Mouse (Mus musculus) layer of hippocampus, postnatal 36 days (tissue): Measurements from ENCODE around the gene Tmem129. TPM values are rescaled to one million over a fixed set of nuclear protein-coding genes. Genes with fewer than 3 reads are reported as not detected.

Experiments
- DNase-seq, 2 experiments: peaks; one replicate each; pipeline ENCODE4 v3.0.0; 2022
- total RNA-seq, 2 experiments: library from RNA; stranded (reverse); gene quantifications; 2 replicates each; pipeline ENCODE4 v1.2.3; 2021

The Tmem129 gene
- total RNA-seq, 2 experiments from 2014 or later = 23.0 to 25.6 TPM

DNA sequence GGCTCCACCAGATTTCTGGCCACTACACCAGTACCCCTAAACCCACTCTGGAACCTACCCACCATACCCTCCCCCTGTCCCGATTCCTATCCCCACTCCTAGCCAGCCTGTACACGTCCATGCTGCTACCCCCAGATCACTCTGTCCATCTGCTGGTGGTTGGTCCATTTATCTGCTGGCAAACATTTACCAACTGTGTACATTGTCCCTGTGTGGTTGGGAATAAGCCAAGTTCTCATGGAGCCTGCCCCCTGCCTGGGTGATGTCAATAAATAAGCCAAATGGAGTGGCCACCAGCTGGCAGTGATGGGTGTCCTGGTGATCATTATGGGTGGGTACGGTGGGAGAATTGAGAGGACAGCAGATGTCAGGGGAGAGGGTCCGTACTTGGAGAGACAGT is 28.9 kb upstream of the Tmem129 start:
- no peak for DNase-seq

DNA sequence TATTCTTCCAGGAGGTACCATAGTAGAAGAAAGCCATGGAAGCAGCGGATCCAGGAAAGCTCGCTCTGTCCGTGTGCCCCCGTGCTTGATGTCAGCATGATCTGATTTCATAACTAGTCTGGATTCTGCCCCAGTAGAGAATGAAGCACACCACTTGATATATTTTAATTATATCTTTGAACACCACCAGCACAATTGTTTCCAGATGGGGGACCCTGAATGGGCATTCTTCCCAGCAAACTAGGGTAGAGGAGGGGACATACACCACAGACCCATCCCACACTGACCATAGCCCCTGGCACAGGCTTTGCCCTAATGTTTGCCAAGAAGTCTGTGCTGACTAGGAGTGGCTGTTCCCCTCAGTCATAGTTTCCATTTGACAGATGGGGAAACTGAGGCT is 26.7 kb upstream of the Tmem129 start:
- no peak for DNase-seq

DNA sequence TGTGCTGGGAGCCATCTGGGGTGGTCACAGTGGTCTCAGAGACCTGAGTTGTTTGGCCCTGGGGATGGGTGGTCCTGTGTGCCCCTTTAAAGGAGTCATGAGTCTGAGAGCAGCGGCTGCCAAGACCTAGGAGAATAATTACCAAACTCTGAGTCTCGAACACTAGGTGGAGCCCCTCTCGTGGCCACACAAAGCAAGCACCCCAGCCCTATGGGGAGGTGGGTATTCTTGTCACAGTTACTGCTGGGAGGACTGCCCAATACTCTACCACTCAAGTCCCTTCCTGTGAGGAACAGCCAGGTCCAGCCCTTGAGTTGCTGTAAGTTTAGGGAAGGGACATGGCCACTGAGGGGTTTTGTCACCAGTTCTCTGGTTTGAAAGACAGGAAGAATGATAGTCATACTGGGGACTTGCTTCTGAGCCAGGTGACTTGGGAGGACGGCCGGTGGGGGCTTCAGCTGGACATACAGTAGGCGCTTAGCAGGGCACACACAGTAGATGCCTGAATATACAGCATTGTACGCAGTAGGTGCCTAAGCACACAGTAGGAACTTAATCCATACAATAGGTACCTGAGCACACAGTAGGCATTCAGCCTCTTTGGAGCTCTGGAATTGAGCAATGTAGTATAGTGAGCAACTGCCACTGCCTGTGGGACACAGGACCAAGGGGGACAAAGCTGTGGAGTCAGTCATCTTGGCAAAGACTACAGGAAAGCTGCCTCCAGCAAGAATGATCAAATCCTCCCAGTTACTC is 25.9 kb upstream of the Tmem129 start:
- DNase-seq = peak; percentile 38 to 41

DNA sequence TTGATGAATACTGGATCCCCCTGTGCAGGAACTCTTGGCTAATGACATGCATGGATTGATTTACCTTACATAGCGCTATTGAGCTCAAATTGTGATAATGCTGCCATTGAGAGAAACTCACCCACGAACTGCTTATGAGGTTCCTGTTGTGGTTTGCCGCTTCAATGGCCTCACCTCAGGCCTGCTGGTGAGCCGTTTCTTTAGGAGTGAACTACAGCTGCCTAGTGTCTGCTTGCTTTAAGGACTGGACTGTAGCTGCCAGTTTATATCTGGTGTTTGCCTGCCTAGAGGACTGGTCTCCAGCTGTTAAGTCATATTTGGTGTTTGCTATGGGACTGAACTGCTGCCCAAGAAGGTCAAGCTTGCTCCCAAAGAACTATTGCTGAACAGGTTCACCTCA is 24.7 kb upstream of the Tmem129 start:
- no peak for DNase-seq

DNA sequence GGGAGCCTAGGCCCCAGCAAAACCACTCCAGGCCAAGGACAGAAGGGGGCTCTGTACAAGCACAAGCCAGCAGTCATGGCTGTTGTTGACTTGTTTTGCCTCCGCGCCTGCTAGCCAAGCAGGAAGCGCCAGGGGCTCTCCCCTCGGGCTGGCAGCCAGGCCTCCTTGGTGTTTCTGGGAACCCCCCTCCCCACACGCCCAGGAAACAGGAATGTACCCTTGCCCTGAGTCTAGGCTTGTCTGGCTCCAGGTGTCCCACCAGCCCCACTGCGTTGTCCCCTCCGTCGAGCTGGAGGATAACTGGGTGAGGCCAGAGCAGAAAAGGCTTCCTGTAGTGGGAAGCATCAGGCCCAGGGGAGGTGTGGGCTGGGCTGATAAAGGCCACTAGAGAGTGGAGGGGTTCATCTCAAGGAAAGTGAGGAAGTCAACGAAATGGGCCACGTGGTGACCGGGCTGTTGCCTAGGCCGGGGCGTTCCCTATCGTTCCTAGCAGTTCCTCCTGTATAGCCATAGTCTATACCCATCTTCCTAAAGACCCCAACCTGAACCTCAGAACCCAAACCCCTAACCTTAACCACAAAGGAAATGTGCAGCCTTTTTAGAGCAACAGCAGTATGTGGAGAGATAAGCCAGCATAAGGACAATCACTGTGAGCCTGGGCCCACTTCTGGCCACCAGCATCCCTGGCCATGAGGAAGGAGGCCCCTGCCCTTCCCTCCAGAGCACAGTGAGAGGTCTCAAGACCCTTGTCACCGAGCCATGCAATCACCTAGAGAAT is 23.6 kb upstream of the Tmem129 start:
- no peak for DNase-seq

DNA sequence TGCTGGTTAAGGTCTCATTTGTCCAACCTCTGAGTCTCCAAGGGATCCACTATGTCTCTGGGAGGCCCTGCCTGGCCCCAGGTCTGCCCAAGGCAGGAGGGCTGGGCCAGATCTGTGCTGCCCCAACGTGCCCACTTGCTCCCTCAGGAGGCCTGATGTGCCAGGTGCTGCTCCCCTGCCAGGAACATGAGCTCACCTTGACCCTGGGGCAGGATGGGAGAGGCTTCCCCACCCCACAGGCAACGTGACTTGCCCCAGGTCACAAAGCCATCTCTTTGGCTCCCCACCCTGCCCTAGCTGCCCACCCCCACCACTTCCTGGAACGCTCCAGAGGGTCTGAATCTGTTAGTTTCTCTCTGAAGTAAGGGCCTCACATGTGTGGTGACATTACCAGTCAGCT is 22.8 kb upstream of the Tmem129 start:
- no peak for DNase-seq

DNA sequence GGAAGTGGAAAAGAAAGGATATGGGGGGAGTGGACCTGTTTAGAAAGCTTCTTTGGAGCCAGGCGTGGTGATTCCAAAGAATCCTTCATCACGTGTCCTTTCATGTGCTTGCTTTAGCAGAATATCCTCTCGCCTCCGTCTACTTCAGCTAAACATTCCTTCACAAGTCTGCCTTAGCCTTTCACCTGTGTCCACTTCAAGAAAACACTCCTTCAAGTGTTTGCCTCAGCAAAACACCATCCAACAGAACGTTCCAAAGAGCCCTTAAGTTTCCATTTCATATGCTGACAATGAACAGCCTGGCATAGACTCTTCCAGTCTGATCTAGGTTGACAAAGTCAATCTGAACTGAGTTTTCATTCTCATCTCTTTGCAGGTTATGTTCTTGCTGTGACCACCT is 20.0 kb upstream of the Tmem129 start:
- no peak for DNase-seq

DNA sequence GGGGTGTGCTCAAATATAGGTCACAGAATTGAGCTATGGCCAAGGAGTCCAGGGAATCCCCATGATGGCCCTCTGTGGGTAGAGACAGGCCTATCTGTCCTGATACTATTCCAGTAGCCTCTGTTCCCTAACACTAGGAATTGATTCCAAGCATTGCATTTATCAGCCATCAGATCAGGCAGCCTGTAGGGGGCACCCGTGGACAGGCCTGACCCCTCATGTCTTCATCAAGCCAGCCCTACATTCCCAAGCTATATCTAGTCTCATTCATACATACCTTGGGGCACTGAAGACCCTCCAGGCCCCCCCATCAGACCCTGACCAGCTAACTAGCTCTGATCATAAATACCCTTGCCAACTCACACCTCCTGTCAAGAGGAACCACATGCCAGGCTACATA is 17.7 kb upstream of the Tmem129 start:
- DNase-seq = peak in 1 of 2 experiments; percentile 58

DNA sequence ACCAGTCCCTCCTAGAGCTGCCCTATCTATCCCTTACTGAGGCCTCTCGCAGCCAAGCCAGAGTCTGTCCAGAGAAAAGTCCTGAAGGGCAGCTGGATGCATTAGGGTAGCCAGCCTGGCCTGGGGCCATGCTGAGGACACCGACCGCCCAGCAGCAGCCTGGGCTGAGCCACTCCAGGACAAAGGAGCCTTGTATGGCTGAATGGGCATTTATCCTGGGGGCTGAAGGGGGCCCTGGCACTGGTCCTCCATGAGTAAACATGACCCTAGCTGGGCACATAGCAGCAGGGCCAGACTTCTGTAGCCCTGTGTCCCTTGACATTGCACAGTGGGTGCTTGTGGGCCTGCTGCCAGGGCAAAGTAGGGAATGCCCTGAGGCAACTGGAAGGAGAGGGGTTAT is 16.2 kb upstream of the Tmem129 start:
- peak; percentile 59 to 72 for DNase-seq

DNA sequence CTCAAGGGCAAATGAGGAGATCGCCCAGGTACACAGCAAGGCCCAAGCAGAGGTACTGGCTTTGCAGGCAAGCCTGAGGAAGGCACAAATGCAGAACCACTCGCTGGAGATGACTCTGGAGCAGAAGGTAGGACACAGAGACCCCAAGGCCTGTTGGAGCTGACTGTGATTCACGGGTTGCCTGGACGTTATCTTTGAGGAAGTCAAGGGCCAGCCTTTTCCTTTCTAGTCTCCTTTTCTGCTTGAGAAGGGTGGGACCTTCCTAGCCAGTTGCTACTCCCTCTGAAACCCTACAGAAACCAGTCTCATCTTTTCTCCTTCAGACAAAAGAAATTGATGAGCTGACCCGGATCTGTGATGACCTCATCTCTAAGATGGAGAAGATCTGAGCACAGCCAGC is 13.4 kb upstream of the Tmem129 start:
- no peak for DNase-seq

DNA sequence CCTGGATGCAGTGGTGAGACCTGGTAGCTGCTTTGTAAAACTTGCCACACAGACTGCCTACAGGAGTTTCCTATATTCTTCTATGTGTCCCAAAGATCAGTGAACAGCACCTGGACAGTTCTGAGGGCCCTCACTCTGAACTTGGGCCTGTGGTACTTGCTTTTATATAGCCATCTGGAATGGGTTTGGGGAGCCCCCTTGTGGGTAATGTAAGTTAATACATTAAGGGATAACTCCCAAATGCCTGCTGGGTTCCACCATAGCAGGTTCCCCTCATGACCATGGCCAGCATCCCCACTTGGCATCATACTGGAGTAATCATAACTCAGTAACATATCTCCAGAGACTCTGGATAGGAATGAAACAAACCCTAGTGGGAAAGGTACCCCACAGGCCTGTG is 10.0 kb upstream of the Tmem129 start:
- no peak for DNase-seq

DNA sequence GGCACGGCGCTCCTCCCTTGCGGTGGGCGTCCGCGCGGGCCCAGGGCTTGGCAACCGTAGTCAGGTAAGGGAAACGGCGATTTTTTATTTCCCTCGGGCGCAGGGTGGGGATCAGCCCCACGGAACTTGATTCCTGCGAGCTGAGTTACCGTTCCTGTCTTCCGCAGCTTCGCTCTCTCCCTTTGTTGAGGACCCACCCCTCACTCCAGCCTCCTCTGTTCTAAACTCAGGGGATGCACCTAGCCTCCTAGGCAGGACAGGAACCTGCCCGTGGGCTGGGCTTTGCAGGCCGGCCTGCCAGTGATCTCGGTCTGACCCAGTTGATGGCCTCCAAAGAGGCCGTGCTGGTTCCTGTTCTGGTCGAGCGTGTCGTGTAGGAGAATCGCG is 441 bp upstream of the Tmem129 start:
- no peak for DNase-seq

DNA sequence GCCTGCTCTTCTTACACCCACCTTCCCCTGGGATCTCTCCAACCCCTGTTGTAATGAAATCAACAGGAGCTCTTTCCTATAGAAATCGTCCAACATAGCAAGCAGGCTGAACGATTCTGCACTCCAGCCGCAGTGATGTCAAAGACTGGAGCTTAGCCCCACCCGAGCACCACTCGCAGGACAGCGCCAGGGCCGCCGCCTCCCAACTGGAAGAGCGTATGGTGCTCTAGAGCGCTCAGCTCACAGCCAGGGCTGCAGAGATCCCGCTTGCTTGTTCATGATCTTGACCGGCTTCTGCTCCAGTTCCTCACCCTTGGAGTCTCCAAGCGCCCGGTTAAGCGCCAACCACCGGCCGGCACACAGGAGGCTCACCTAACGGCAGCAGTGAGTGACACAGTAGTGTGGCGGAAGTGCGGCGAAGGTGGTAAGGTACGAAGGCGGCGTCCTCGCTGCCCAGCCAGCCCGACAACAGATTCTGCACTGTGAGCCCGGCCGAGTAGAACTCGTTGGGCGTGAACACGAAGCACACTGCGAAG is 897 bp downstream of the Tmem129 start:
- DNase-seq = no peak

DNA sequence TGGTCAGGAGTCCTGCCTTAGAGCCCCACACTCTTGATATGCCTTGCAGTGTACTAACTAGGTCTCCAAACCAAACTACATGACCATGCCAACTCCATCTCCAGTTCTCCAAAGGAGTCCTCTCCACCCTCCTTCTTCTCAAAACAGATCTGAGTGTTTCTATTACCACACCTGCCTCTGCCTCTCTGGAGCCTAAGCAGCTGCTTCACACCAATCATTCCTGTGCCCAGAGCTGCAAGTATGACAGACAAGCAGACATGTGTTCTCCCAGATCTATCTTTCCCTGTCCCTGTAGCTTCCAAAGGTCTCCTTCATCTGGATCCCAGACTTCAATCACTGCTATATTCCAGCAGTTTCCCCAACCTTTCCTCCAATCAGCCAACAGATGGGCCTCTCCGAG is 1.5 kb downstream of the Tmem129 start:
- DNase-seq = no peak

DNA sequence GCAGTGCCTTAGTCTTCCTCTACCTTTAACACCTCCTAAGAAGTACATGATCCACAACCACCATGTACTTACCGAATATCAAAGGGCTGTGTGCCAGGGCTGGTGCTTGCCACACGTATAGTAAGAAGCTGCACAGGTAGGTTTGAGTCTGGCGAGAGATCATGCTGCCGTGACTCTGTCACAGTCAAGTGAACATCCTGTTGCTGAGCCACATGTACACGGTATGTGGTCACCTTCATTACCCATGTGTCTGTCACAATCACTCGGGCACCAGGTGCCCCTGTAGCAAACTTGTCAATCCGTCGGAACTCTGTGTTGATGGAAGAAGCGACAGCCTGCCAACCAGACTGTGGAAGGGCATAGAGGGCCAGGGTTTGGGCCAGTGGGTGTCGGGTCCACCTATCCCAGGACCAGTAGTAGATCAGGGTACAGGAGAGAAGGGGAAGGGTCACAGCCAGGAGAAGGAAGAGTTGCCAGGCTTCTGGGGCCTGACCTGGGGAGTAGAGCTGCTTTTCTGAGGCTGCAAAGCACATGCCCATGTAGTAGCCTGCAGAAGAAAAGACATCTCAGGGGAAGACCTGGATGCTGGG is 2.9 kb downstream of the Tmem129 start:
- no peak for DNase-seq

DNA sequence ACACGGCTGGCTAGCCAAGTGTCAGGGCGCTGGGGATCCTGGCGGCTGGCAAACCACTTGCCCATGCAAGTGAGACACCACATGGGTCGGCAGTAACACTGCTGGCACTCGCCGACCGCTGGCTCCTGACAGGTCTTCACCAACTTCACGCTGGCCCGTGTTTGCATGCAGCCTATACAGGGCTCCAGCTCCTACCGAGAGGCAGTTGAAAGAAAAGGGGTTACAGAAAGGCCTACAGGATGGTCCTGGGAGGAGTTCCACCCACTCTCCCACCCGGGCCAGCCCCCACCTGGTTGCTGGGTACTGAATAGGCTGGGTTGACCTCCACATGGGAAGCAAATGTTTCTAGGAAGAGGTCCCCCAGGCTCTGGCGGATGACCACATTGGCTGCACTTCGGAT is 3.8 kb downstream of the Tmem129 start:
- DNase-seq = no peak

DNA sequence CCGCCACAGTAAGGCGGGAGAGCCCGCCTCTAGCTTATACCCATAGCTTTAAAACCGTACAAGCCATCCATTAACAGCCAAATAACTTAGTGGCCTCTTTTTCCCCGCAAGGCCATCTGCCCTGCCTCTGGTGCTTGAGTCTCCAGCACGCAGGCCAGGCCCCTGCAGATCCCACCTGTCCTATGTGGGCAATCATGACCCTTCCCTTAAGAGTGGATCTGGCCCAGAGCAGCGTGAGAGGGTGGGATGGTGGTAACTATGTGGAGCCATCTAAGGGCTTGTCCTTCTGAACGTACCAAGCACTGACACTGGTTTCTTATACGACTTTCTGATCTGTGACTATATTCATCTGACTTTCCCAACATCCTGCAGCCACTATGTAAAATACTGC is 5.4 kb downstream of the Tmem129 start:
- no peak for DNase-seq

DNA sequence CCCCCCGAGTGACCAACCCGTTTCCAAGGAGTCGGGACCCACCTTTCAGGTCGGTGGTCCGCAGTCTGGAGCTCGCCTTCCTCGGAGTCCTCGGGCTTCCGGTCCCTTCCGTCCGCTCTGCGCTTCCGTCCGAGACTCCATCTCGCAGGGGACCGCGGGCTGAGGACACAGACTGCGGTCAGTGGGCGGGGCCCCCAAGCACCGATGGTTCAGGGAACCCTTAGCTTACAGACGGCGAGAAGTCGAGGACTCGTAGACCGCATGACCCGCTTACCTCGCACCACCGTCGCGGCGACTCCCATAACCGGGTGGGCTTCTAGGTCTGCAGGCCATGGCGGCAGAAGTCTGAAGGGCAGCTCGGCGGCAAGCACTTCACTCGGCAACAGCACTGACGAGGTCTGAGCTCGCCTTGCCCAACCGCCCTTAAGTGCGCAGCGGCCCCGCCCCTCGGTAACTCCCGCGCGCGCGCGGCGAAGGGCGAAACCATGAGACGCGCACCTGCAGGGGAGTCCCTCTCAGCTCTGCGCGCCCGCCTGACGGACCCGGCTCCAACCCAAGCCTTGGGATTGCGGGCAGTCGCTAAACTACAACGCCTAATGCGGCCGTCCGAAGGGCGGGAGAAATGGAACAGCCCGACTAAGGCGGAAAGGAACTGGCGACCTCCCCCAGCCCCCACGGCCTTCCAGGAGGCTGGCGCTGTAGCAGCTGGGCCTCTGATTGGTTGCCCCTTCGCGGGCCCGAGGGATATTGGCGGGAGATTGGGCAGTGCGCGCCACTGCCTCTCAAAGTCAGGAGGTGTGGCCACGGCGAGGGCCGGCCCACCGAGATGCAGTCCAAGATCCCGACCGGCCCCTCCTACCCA is 6.1 kb downstream of the Tmem129 start, which contains the start of gene Slbp:
Gene Slbp, minus strand, starts transcription at position 654 of the 862 bp plus-strand sequence.
- peak; percentile 97 for DNase-seq

DNA sequence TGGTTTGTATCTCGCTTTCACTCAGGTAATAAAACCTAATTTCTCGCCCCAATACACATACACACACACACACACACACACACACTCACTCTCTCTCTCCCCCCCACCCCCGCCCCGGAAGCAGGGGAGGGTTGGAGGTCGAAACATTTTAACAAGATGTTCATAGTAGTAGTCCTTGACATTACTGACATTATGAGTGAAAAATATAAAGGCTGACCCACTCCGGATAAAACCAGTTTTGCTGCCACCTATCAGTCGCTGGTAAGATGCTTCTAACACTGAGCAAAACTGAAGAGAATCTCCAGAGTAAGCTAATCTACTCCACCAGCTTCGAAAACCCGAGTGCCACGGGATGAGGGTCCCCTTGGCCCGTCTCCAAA is 6.7 kb downstream of the Tmem129 start:
- no peak for DNase-seq

DNA sequence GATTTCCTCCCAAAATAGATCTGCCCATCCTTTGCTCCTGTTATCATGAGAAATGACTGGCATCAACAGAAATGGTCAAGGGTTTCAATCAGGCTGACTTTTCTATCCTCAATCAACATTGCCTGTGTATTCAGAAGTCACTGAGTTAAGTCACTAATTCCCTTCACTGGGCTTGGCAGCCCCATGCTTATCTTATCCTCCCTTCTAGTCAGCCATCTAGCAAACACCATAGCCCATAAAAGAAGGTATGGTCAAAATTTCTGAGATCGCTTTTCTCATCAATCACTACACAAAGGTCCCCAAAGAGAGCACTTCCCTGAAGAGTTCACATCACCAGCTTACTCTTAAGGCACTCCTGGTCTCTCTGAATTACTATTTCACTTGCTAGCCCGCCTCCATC is 7.2 kb downstream of the Tmem129 start:
- no peak for DNase-seq

DNA sequence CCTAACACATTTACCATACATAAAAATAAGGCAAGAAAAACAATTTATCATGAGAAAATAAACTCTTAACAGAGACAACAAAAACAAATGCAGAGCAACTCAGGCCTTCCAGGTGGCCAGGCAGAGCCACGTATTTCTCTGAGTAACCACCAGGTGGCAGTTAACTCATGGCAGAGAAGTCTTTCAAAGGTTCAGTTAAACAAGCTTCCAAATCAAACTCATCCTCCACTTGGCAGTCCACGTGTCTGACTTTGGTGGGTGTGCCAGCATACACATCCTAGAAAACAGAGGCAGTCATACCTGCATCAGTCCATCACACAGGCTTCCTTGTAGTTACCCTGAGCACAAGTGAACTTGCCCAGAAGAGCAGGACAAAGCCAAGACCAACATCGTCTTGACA is 17.6 kb downstream of the Tmem129 start:
- DNase-seq = peak in 1 of 2 experiments; percentile 45

DNA sequence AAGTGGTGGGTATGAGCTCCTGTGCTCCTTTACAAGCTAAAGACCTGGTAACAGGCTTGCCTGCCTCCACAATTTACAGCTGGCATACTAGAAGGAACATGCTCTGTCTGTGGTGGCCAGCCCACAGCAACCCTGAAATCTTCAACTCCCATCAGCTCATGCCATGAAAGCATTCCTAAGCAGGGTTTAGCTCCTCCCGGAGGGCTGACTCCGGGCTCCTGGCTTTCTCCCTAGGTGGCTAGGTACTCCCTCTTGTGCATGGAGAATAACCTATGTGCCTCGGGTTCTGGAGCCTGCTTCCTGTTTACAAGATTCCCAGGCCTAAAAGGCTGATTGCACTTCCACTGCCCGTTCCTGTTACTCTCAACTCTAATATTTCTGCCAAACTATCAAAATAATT is 19.4 kb downstream of the Tmem129 start:
- DNase-seq = no peak
